Mouse (Mus musculus): Measurements from ENCODE around the gene Nufip1.

The Nufip1 gene

GRCm38 (mm10) chr14:76185358-76185757 lies 74.7 kb downstream of the Nufip1 start:
- no peak for DNase-seq (ENCODE audit: low spot score)

- no peak for DNase-seq (ENCODE audit: low spot score)
These were observed 75.6 kb downstream of the Nufip1 start for GRCm38 (mm10) chr14:76186299-76186698.

All from ovary, postnatal 14 days (tissue).